Mouse (Mus musculus) kidney, embryonic 14.5 days (tissue): ENCODE results near the gene Siae. TPM values are rescaled to one million over a fixed set of nuclear protein-coding genes. Genes with fewer than 3 reads are reported as not detected.

ENCODE experiments used
- ATAC-seq: fragments of 200-750 bp; cut with Nextera tagmentation; 2 replicates; pipeline ENCODE4 v1.8.0; 2017; ENCODE audit warnings: moderate number of reproducible peaks, mild to moderate bottlenecking, moderate TSS enrichment, moderate library complexity; ENCODE audit not compliant: low FRiP score, low TSS enrichment
- H3K27ac ChIP-seq: fragments of 300-500 bp; sonication (generic); 2 replicates; pipeline ENCODE4 v1.5.1; 2014; ENCODE audit warnings: low read depth, mild to moderate bottlenecking, low read length, moderate library complexity, mixed read lengths
- H3K27me3 ChIP-seq: fragments of 300-500 bp; sonication (generic); 2 replicates; pipeline ENCODE4 v1.6.1; 2014; ENCODE audit warnings: mild to moderate bottlenecking, low read length; ENCODE audit not compliant: control insufficient read depth, insufficient read depth
- H3K36me3 ChIP-seq: fragments of 300-500 bp; sonication (generic); 2 replicates; pipeline ENCODE4 v1.6.1; 2014; ENCODE audit warnings: low read length, mixed read lengths; ENCODE audit not compliant: control insufficient read depth, insufficient read depth
- H3K4me1 ChIP-seq: fragments of 300-500 bp; sonication (generic); 2 replicates; pipeline ENCODE4 v1.6.1; 2014; ENCODE audit warnings: low read length, mixed read lengths; ENCODE audit not compliant: control insufficient read depth, insufficient read depth
- H3K4me2 ChIP-seq: fragments of 300-500 bp; sonication (generic); replicated peaks from 2 replicates; pipeline ENCODE4 v1.6.1; 2014; ENCODE audit warnings: low read depth, mild to moderate bottlenecking, low read length
- H3K4me3 ChIP-seq: fragments of 300-500 bp; sonication (generic); 2 replicates; pipeline ENCODE4 v1.5.1; 2014; ENCODE audit warnings: mild to moderate bottlenecking, low read length
- H3K9ac ChIP-seq: fragments of 300-500 bp; sonication (generic); 2 replicates; pipeline ENCODE4 v1.6.1; 2014; ENCODE audit warnings: low read depth, mild to moderate bottlenecking, low read length, moderate library complexity
- H3K9me3 ChIP-seq: fragments of 300-500 bp; sonication (generic); 2 replicates; pipeline ENCODE4 v1.6.1; 2016; ENCODE audit warnings: low read length; ENCODE audit not compliant: control insufficient read depth
- WGBS: fragments of 180-500 bp; shearing (Covaris S2); extraction: QIAGEN DNeasy Blood & Tissue Kit; methylation state at CpG from one replicate; pipeline ENCODE4 v1.1.7; 2014; 5-methylcytosine and 5-hydroxymethylcytosine counted together
- polyA plus RNA-seq: library from polyadenylated mRNA; unstranded; fragments of >200 nt; fragmentation: Nextera tagmentation; extraction: Ambion mirVana; gene quantifications from 2 replicates; pipeline ENCODE4 v1.2.1, GENCODE M21; 2014

Gene Siae
- polyA plus RNA-seq, 1 experiment from 2014 or later: 10.8 TPM

GRCm38 (mm10) chr9:37526443-37527395 lies 28.8 kb upstream of the Siae start:
- Histone ChIP-seq H3K4me3 (peak overlapping the region; percentile 38), H3K27ac (no peak overlapping the region), H3K9ac (no peak overlapping the region), H3K4me1 (peaks cover 24% of the 10 kb centered on the region; the same call in 1 of the 2 replicates), H3K27me3 (peaks cover 50% of the 10 kb centered on the region), H3K4me2 (peak overlapping the region; percentile 39), H3K36me3 (peaks cover 17% of the 10 kb centered on the region; the same call in 1 of the 2 replicates), H3K9me3 (no peaks in the 10 kb centered on the region)
- ATAC-seq: no peak
- 23% methylated on average over 21 of the region's 21 CpGs for WGBS

- no peaks in the 10 kb centered on the region for H3K9me3 ChIP-seq
- H3K36me3 ChIP-seq: peaks cover 11% of the 10 kb centered on the region; the same call in 1 of the 2 replicates
- peaks cover 24% of the 10 kb centered on the region; the same call in 1 of the 2 replicates for H3K4me1 ChIP-seq
- peak within 1 kb of the TSS; percentile 65; the same call in 1 of the 2 replicates for H3K27ac ChIP-seq
- peak within 1 kb of the TSS; percentile 65 for H3K4me2 ChIP-seq
- peak; percentile 24 for ATAC-seq
- H3K4me3 ChIP-seq: peak within 1 kb of the TSS; percentile 38
- peak within 1 kb of the TSS; percentile 42; the same call in 1 of the 2 replicates for H3K9ac ChIP-seq
- WGBS: 2% methylated on average over 41 of the region's 41 CpGs
- H3K27me3 ChIP-seq: peaks cover 55% of the 10 kb centered on the region
Measured at GRCm38 (mm10) chr9:37527396-37528224, 27.9 kb upstream of the Siae start, which contains the start of gene Esam. TSS of gene Esam (plus strand) at chr9:37528078.

- 23% methylated on average over 9 of the region's 9 CpGs for WGBS
- H3K9ac ChIP-seq: peak overlapping the region; percentile 42; the same call in 1 of the 2 replicates
- H3K4me2 ChIP-seq: peak overlapping the region; percentile 39
Measured at GRCm38 (mm10) chr9:37528225-37528970, 27.1 kb upstream of the Siae start.

GRCm38 (mm10) chr9:37530031-37530887 lies 25.2 kb upstream of the Siae start:
- ATAC-seq: peak; percentile 59
- Histone ChIP-seq H3K4me2 (peak overlapping the region; percentile 65), H3K9ac (peak overlapping the region; percentile 36; the same call in 1 of the 2 replicates), H3K9me3 (no peaks in the 10 kb centered on the region), H3K4me3 (peak overlapping the region; percentile 38), H3K27me3 (peaks cover 55% of the 10 kb centered on the region), H3K36me3 (no peaks in the 10 kb centered on the region), H3K27ac (peak overlapping the region; percentile 66), H3K4me1 (peaks cover 24% of the 10 kb centered on the region; the same call in 1 of the 2 replicates)
- WGBS: under 1% methylated on average over 32 of the region's 32 CpGs

More at GRCm38 (mm10) chr9:37528225-37528970, 27.1 kb upstream of the Siae start:
- ATAC-seq: no peak
- Histone ChIP-seq H3K27ac (peak overlapping the region; percentile 65; the same call in 1 of the 2 replicates), H3K27me3 (peaks cover 55% of the 10 kb centered on the region), H3K4me3 (peak overlapping the region; percentile 38), H3K9me3 (no peaks in the 10 kb centered on the region), H3K36me3 (peaks cover 4% of the 10 kb centered on the region; the same call in 1 of the 2 replicates), H3K4me1 (peaks cover 24% of the 10 kb centered on the region; the same call in 1 of the 2 replicates)

GRCm38 (mm10) chr9:37530888-37531705 lies 24.4 kb upstream of the Siae start:
- peak overlapping the region; percentile 38 for H3K4me3 ChIP-seq
- H3K27me3 ChIP-seq: peaks cover 55% of the 10 kb centered on the region
- H3K9ac ChIP-seq: peak overlapping the region; percentile 36
- ATAC-seq: peak; percentile 81
- peaks cover 24% of the 10 kb centered on the region; the same call in 1 of the 2 replicates for H3K4me1 ChIP-seq
- H3K36me3 ChIP-seq: no peaks in the 10 kb centered on the region
- peak overlapping the region; percentile 66; the same call in 1 of the 2 replicates for H3K27ac ChIP-seq
- no peaks in the 10 kb centered on the region for H3K9me3 ChIP-seq
- peak overlapping the region; percentile 65 for H3K4me2 ChIP-seq
- WGBS: 1% methylated on average over 31 of the region's 31 CpGs

GRCm38 (mm10) chr9:37536851-37537250 lies 18.6 kb upstream of the Siae start:
- Histone ChIP-seq H3K9ac (no peak overlapping the region), H3K9me3 (no peaks in the 10 kb centered on the region), H3K27ac (no peak overlapping the region), H3K27me3 (peaks cover 4% of the 10 kb centered on the region), H3K4me3 (no peak overlapping the region), H3K4me1 (no peaks in the 10 kb centered on the region), H3K4me2 (no peak overlapping the region), H3K36me3 (no peaks in the 10 kb centered on the region)
- ATAC-seq: no peak
- WGBS: 74% methylated on average over 4 of the region's 4 CpGs

GRCm38 (mm10) chr9:37537658-37538250 lies 17.7 kb upstream of the Siae start:
- H3K27ac ChIP-seq: no peak overlapping the region
- no peaks in the 10 kb centered on the region for H3K27me3 ChIP-seq
- no peaks in the 10 kb centered on the region for H3K4me1 ChIP-seq
- no peak overlapping the region for H3K4me3 ChIP-seq
- 65% methylated on average over 5 of the region's 5 CpGs for WGBS
- no peaks in the 10 kb centered on the region for H3K9me3 ChIP-seq
- no peaks in the 10 kb centered on the region for H3K36me3 ChIP-seq
- no peak overlapping the region for H3K4me2 ChIP-seq
- H3K9ac ChIP-seq: no peak overlapping the region
- no peak for ATAC-seq
